ENCODE assay signal across 10 mouse cellular contexts in the genomic region with DNA sequence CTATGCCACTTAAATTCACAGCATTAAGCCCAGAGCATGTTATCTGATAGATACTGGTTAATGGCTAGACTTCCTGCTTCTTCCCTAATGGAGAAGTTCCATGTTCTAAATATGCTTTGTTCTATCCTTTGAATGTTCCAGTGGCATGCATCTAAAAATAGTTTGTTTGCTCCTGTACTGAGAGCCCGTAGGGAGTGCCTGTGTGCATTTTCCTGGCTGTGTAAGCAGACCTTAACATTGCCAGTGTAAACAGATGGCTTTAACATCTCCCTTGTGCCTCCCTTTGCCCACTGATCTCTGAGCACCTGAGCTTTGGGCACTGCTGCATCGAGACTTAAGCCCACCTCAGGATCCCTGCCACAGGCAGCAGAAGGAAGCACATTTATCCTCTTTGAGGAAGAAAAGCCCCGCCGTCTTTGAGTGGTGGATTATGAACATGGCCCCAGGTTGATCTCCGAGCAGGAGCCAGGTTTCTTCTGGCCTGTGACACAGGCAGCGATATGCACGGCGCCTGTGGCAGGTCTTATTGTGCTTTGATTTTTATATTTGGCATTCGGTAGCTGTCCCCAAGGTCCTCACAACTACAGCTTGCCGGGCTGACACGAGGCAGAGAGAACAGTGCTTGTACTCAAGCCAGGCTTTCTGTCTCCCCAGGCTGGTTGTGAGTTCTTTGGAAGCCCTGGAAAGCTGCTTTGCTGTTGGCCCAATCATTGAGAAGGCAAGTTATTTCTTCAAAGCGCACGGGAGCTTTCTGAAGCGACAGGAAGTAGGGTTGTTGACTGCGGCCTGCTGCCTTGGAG.
DNase-seq lines count a peak whose midpoint lies in the region; ATAC-seq and TF ChIP-seq lines count a peak whose summit lies in the region.
"Had no signal": no experiment of that assay in that cellular context is flagged by ENCODE, and none has a peak within 500 bp of the region (broad histone marks: within the 10 kb centered on the region; RNA-seq: fewer than 3 reads in every experiment).

No protein-coding gene starts in this region.

- peaks cover 88% of the 10 kb centered on the region for H3K36me3 ChIP-seq in heart, postnatal 0 days (replicated peaks; ENCODE audit: control insufficient read depth, insufficient read depth, low read length)

- no peak for TF ChIP-seq CTCF in heart, postnatal 0 days (IDR thresholded peaks at IDR 0.05; ENCODE audit: low read depth)

- peaks cover 25% of the 10 kb centered on the region for H3K4me1 ChIP-seq in heart, postnatal 0 days (ENCODE audit: control insufficient read depth, insufficient read depth)

- H3K27ac ChIP-seq in heart, postnatal 0 days (ENCODE audit: low read depth): peak overlapping the region; percentile 86
- H3K27ac ChIP-seq: macrophage had no signal

- no peaks in the 10 kb centered on the region for H3K9me3 ChIP-seq in heart, postnatal 0 days (replicated peaks; ENCODE audit: control insufficient read depth, low read length)

- peak overlapping the region; percentile 14; the same call in 1 of the 2 replicates for H3K4me2 ChIP-seq in heart, postnatal 0 days (ENCODE audit: low read depth, low read length)

- intact Hi-C loops in left cerebral cortex, postnatal 36 days (cut with DNase I): no loop called here

- H3K4me3 ChIP-seq in heart, postnatal 0 days (ENCODE audit: low read depth, low read length): no peak overlapping the region

- peak overlapping the region; percentile 10; the same call in 1 of the 2 replicates for H3K9ac ChIP-seq in heart, postnatal 0 days (replicated peaks; ENCODE audit: low read depth, low read length)

- 0 out of 2 replicates have a peak, but pooled peaks have one; percentile 39 for TF ChIP-seq EP300 in heart, postnatal 0 days (IDR thresholded peaks at IDR 0.05; ENCODE audit: low read depth)

- peak; percentile 68 for DNase-seq in cerebellum, adult 11-12 months
- no peak for DNase-seq in cerebellum, adult 11 months
- peak; percentile 16 to 25 for DNase-seq in left cerebral cortex, postnatal 36 days (ENCODE audit: low spot score in 2 of 2)
- no peak for DNase-seq in left cerebral cortex, adult 8-10 months (ENCODE audit: low spot score in 2 of 2)
- peak; percentile 85 for DNase-seq in heart, postnatal 0 days (ENCODE audit: low spot score)
- peak; percentile 72 for DNase-seq in lung, postnatal 36 days
- DNase-seq in B cell, adult 2 months: no peak
- DNase-seq: kidney, postnatal 25 days had no signal

- 35% methylated on average over 15 of the region's 15 CpGs for WGBS in heart, postnatal 0 days

- ATAC-seq in heart, postnatal 0 days (ENCODE audit: insufficient read depth, low read depth): peak; percentile 82
- ATAC-seq in activated CD4-positive, CD25-positive, alpha-beta regulatory T cell, adult 4 months: no peak

- no peaks in the 10 kb centered on the region for H3K27me3 ChIP-seq in heart, postnatal 0 days (ENCODE audit: control insufficient read depth, insufficient read depth, low read length)

Comparison
In these comparisons a context has a peak if more than half of its experiments do, and no peak if none do; other contexts are left out.
1. DNase-seq: peak in cerebellum, adult 11-12 months (single experiment), left cerebral cortex, postnatal 36 days (2 of 2), heart, postnatal 0 days (single experiment) and lung, postnatal 36 days (single experiment); none in cerebellum, adult 11 months (single experiment), left cerebral cortex, adult 8-10 months (0 of 2) and B cell, adult 2 months (0 of 2).